Mouse (Mus musculus) frontal cortex, postnatal 25 days (tissue): ENCODE measurements around the gene Mrpl21.

Experiments used
- DNase-seq, 2 experiments: peaks; one replicate each; pipeline ENCODE4 v3.0.0; 2022; ENCODE audit warnings: low spot score in 2 of 2

Gene Mrpl21

DNA sequence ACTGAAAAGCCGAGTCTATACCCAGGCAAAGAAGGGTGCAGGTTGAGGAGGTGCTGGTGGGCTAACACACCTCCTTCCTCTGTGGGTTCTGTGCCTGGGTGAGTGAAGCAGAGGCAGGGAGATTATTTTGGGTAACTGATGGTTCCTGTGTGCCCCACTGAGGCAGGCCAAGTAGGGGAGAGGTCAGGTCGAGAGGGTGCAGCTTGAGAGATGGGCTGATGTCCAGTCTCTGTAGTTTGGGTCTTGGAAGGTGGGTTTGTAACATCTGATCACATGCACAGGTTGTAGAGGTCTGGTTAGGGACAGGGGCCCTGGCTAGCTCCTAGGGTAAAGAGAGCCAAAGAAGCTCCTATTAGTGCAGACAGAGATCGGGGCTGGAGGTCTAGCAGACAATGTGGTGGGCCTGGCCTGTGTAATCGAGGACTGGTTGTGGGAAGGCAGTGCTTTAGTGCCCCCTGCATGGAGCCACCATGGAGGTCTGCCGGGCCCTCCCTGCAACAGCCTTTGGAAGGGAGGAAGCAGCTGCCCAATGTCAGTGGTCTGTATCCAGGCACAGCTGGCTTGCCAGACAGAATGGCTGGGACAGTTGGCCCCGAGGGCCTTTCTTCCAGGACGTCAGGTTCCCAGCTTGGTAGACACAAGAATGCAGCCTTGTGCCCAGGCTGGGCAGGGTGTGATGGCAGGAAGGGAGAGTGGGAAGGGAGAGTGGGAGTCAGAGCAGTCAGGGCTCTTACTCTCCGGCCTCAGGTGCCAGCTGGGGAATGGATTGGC is 54.0 kb downstream of the Mrpl21 start:
- no peak for DNase-seq

DNA sequence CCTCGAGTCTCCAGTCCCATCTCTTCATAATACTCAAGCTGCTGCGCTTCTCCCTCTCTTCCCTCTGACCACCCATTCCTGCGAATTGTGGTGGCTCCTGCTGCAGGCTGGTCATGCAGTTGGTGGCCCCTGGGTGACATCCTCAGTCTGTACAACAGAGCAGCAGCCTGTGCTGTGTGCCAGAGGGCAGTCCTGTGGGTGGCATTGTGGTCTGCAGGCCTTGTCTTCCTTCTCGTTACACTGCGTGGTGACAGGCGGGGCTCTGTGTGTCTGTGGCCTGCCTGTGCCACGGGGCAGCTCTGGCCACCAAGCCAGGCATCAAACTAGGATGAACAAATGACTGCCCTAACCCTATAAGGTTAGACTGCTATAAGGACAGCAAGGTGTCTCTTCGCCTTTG is 56.5 kb downstream of the Mrpl21 start:
- no peak for DNase-seq

- no peak for DNase-seq
Observed at GRCm38 (mm10) chr19:3341021-3341420, 58.3 kb downstream of the Mrpl21 start.
